Mouse (Mus musculus): ENCODE data around the gene C330021F23Rik. TPM values are rescaled to one million over a fixed set of nuclear protein-coding genes. Genes with fewer than 3 reads are reported as not detected.

The C330021F23Rik gene
- polyA plus RNA-seq, 1 experiment from 2014 or later, result 0.74 TPM

DNA sequence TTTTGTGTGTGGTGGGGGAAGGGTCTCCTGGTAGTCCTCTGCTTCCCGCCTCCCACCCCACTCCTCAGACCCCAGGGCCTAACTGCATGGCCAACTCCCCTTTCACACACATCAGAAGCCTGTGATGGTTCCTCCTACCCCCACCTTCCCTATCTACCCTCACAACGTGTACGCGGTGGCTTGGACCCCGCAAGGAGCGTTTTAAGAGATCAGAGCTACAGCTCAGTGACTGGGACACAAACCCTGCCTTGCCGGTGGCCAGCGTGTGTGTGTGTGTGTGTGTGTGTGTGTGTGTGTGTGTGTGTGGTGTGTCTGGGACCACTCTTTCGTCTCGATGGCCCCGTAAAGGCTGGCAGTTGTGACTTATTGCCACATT lies 20.5 kb downstream of the C330021F23Rik start:
- Histone ChIP-seq H3K4me1 (replicated peaks) (peaks cover 11% of the 10 kb centered on the region; the same call in 1 of the 2 replicates), H3K4me2 (peak overlapping the region; percentile 91), H3K9me3 (no peaks in the 10 kb centered on the region), H3K9ac (replicated peaks) (peak overlapping the region; percentile 71), H3K27me3 (peaks cover 16% of the 10 kb centered on the region), H3K4me3 (replicated peaks) (peak overlapping the region; percentile 76), H3K27ac (peak overlapping the region; percentile 53; the same call in 1 of the 2 replicates), H3K36me3 (no peaks in the 10 kb centered on the region)
- WGBS, result under 1% methylated on average over 8 of the region's 11 CpGs
- peak; percentile 44 for ATAC-seq (ENCODE audit: insufficient number of reproducible peaks, insufficient read depth, low FRiP score, low TSS enrichment, low read depth)

DNA sequence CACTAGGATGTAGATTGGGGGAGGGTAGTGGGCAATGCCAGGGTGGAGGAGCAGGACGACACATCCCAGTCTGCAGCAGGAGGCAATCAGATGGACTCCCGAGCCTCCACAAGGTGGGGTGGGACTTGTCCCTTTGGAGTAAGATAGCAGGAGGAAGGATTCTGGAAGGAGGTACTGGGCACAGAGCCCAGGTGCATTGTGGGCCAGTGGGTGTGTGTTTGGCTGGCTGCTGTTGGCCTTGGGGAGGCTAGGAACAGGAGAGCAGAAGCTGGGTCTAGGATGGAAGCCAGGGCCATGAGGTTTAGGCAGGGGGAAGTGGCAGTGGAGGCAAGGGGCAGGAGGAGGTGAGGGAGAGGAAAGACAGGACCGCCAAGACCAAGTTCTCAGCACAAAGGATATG lies 25.7 kb downstream of the C330021F23Rik start:
- no peaks in the 10 kb centered on the region for H3K27me3 ChIP-seq
- WGBS, result 65% methylated on average over 3 of the region's 3 CpGs
- no peak overlapping the region for H3K27ac ChIP-seq
- no peak overlapping the region for H3K9ac ChIP-seq (replicated peaks)
- no peak overlapping the region for H3K4me3 ChIP-seq (replicated peaks)
- no peak overlapping the region for H3K4me2 ChIP-seq
- no peak for ATAC-seq (ENCODE audit: insufficient number of reproducible peaks, insufficient read depth, low FRiP score, low TSS enrichment, low read depth)
- peaks cover 4% of the 10 kb centered on the region; the same call in 1 of the 2 replicates for H3K4me1 ChIP-seq (replicated peaks)
- peaks cover 1% of the 10 kb centered on the region; the same call in 1 of the 2 replicates for H3K36me3 ChIP-seq
- H3K9me3 ChIP-seq, result no peaks in the 10 kb centered on the region

DNA sequence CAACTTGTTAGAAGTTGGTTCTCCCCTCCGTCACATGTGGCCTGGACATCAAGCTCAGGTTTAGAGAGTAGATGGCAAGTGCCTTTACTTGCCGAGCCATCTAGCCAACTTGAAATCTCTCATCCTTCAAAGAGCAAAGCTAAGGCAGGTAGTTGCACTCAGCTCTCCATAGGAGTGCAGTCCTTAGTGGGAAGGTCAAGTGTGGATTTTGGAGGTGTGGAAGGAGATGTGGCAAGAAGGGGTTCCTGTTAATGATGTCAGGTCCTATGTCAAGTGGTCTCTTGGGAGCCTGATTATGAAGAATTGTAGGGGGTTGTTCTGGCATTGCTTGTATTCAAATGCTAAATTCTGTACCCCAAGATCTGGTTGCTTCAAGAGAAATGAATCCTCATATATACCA lies 26.7 kb downstream of the C330021F23Rik start:
- no peak for ATAC-seq (ENCODE audit: insufficient number of reproducible peaks, insufficient read depth, low FRiP score, low TSS enrichment, low read depth)
- WGBS, result 87% methylated on average over 2 of the region's 2 CpGs
- Histone ChIP-seq H3K4me2 (no peak overlapping the region), H3K27me3 (no peaks in the 10 kb centered on the region), H3K9ac (replicated peaks) (no peak overlapping the region), H3K4me3 (replicated peaks) (no peak overlapping the region), H3K36me3 (peaks cover 10% of the 10 kb centered on the region), H3K4me1 (replicated peaks) (no peaks in the 10 kb centered on the region), H3K9me3 (no peaks in the 10 kb centered on the region), H3K27ac (no peak overlapping the region)

DNA sequence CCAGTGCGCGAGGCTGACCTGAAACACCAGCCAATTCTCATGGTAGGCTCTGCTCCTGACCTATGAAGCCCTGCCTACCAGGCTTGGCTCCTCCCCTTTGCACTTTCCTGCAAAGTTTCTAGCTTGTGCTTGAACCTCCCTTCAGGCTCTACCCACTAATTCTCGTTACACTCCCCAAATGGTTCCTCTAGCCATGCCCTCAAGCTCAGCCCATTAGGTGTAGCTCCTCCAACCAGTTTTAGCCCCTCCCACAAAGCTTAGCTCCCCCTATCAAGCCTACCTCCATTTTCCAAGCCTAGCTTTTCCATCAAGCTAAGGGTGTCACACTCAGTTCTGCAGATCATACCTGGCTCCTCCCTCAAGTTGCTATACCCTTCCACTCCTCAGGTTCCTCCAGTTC lies 30.3 kb downstream of the C330021F23Rik start:
- no peak overlapping the region for H3K4me3 ChIP-seq (replicated peaks)
- H3K4me2 ChIP-seq, result no peak overlapping the region
- no peaks in the 10 kb centered on the region for H3K9me3 ChIP-seq
- ATAC-seq (ENCODE audit: insufficient number of reproducible peaks, insufficient read depth, low FRiP score, low TSS enrichment, low read depth), result no peak
- H3K36me3 ChIP-seq, result peaks cover 33% of the 10 kb centered on the region
- H3K9ac ChIP-seq (replicated peaks), result no peak overlapping the region
- no peak overlapping the region for H3K27ac ChIP-seq
- no peaks in the 10 kb centered on the region for H3K4me1 ChIP-seq (replicated peaks)
- H3K27me3 ChIP-seq, result no peaks in the 10 kb centered on the region
- WGBS, result 67% methylated on average over 3 of the region's 3 CpGs

DNA sequence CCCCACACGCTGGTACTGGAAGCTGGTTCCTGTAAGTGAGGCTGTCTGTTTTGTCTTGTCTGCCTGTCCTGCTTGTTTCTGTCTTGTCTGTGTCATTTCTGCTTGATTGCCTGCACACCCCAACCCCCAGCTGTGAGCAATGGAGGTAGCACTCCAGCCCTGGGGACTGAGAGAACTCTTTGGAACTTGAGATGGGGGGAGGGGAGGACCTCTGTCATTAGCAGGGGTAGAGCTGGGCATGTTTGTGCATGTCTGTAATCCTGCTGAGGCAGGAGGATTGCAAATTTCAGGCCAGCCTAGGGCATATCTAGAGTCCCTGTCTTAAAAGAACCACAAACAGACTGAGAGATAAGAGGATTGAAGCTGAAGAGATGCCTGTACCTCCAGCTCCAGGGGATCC lies 31.4 kb downstream of the C330021F23Rik start:
- no peaks in the 10 kb centered on the region for H3K27me3 ChIP-seq
- H3K9me3 ChIP-seq, result no peaks in the 10 kb centered on the region
- H3K4me1 ChIP-seq (replicated peaks), result no peaks in the 10 kb centered on the region
- H3K9ac ChIP-seq (replicated peaks), result no peak overlapping the region
- H3K36me3 ChIP-seq, result peaks cover 45% of the 10 kb centered on the region
- H3K27ac ChIP-seq, result no peak overlapping the region
- H3K4me3 ChIP-seq (replicated peaks), result no peak overlapping the region
- no peak for ATAC-seq (ENCODE audit: insufficient number of reproducible peaks, insufficient read depth, low FRiP score, low TSS enrichment, low read depth)
- H3K4me2 ChIP-seq, result no peak overlapping the region
- 65% methylated on average over 1 of the region's 1 CpGs for WGBS

DNA sequence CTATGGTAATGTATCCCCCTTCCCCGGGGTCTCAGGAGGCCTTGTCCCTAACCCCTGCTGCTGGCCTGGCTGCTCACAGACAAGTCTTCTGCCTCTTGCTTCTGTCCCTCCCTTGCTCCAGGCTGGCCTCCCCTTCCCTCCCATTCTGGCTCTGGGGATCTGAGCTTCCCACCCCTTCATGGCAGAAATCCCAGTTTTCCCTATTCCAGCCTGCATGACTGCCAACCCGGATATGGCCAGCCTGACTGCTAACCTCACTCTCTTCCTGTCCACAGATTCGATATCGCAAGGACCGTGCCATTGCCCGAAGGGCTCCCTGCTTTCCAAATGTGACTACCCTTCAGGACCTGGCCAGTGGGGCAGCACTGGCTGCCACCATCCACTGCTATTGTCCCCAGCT lies 32.6 kb downstream of the C330021F23Rik start:
- Histone ChIP-seq H3K27me3 (no peaks in the 10 kb centered on the region), H3K9ac (replicated peaks) (no peak overlapping the region), H3K36me3 (peaks cover 57% of the 10 kb centered on the region), H3K9me3 (no peaks in the 10 kb centered on the region), H3K4me2 (no peak overlapping the region), H3K4me1 (replicated peaks) (no peaks in the 10 kb centered on the region), H3K4me3 (replicated peaks) (no peak overlapping the region), H3K27ac (no peak overlapping the region)
- WGBS, result 91% methylated on average over 6 of the region's 6 CpGs
- no peak for ATAC-seq (ENCODE audit: insufficient number of reproducible peaks, insufficient read depth, low FRiP score, low TSS enrichment, low read depth)

DNA sequence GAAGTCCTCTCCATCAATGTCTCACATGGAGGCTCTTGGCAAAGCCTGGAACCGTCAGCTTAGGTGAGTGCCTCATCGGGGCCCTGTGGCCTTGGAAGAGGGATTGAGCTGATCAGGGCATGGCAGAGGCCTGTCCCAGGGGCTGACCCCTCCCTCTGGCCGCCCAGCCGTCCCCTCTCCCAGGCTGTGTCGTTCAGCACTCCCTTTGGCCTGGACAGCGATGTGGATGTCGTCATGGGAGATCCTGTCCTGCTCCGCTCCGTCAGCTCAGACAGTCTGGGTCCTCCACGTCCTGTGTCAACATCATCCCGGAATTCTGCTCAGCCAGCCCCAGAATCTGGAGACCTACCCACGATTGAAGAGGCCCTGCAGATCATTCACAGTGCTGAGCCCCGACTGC lies 35.6 kb downstream of the C330021F23Rik start:
- no peak overlapping the region for H3K27ac ChIP-seq
- no peak overlapping the region for H3K4me3 ChIP-seq (replicated peaks)
- H3K9me3 ChIP-seq, result no peaks in the 10 kb centered on the region
- H3K27me3 ChIP-seq, result no peaks in the 10 kb centered on the region
- H3K4me1 ChIP-seq (replicated peaks), result no peaks in the 10 kb centered on the region
- H3K9ac ChIP-seq (replicated peaks), result no peak overlapping the region
- 77% methylated on average over 13 of the region's 13 CpGs for WGBS
- ATAC-seq (ENCODE audit: insufficient number of reproducible peaks, insufficient read depth, low FRiP score, low TSS enrichment, low read depth), result no peak
- no peak overlapping the region for H3K4me2 ChIP-seq
- peaks cover 86% of the 10 kb centered on the region for H3K36me3 ChIP-seq

DNA sequence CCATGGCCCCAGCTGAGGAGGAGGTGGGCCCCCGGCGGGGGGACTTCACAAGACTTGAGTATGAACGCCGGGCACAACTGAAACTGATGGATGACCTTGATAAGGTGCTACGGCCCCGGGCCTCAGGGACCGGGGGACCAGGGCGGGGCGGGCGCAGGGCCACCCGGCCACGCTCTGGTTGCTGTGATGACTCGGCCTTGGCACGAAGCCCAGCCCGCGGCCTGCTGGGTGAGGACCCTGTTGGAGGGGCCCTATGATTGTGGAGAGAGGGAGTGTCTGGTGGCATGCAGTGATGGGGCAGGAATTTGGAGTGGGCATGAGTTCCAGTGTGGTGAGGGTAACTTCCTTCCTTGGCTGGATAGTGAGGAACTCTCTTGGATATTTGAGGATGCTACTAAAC lies 38.8 kb downstream of the C330021F23Rik start:
- H3K9ac ChIP-seq (replicated peaks), result no peak overlapping the region
- H3K4me2 ChIP-seq, result no peak overlapping the region
- ATAC-seq (ENCODE audit: insufficient number of reproducible peaks, insufficient read depth, low FRiP score, low TSS enrichment, low read depth), result no peak
- peaks cover 91% of the 10 kb centered on the region for H3K36me3 ChIP-seq
- WGBS, result 88% methylated on average over 16 of the region's 16 CpGs
- H3K27me3 ChIP-seq, result no peaks in the 10 kb centered on the region
- no peak overlapping the region for H3K27ac ChIP-seq
- no peaks in the 10 kb centered on the region for H3K9me3 ChIP-seq
- no peak overlapping the region for H3K4me3 ChIP-seq (replicated peaks)
- H3K4me1 ChIP-seq (replicated peaks), result no peaks in the 10 kb centered on the region

DNA sequence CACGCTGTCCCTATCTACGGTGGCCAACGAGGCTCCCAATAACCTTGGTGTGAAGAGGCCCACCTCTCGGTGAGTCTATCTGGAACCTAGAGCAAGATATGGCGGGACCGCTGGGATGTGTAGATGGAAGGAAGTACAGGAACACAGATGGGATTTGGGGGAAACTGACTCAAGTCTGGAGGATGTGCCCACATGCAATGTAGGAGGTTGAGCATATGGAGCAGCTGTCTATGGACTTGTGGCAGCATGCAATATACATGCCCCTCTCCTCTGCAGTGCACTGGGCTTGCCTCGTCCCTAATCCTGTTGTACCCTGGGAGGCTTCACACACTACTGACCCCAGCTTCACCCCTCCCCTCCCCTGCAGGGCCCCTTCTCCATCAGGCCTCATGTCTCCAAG lies 40.0 kb downstream of the C330021F23Rik start:
- no peak overlapping the region for H3K27ac ChIP-seq
- no peak overlapping the region for H3K4me2 ChIP-seq
- no peak for ATAC-seq (ENCODE audit: insufficient number of reproducible peaks, insufficient read depth, low FRiP score, low TSS enrichment, low read depth)
- no peak overlapping the region for H3K4me3 ChIP-seq (replicated peaks)
- H3K27me3 ChIP-seq, result no peaks in the 10 kb centered on the region
- H3K36me3 ChIP-seq, result peaks cover 99% of the 10 kb centered on the region
- no peak overlapping the region for H3K9ac ChIP-seq (replicated peaks)
- WGBS, result 94% methylated on average over 7 of the region's 7 CpGs
- H3K9me3 ChIP-seq, result no peaks in the 10 kb centered on the region
- H3K4me1 ChIP-seq (replicated peaks), result no peaks in the 10 kb centered on the region

DNA sequence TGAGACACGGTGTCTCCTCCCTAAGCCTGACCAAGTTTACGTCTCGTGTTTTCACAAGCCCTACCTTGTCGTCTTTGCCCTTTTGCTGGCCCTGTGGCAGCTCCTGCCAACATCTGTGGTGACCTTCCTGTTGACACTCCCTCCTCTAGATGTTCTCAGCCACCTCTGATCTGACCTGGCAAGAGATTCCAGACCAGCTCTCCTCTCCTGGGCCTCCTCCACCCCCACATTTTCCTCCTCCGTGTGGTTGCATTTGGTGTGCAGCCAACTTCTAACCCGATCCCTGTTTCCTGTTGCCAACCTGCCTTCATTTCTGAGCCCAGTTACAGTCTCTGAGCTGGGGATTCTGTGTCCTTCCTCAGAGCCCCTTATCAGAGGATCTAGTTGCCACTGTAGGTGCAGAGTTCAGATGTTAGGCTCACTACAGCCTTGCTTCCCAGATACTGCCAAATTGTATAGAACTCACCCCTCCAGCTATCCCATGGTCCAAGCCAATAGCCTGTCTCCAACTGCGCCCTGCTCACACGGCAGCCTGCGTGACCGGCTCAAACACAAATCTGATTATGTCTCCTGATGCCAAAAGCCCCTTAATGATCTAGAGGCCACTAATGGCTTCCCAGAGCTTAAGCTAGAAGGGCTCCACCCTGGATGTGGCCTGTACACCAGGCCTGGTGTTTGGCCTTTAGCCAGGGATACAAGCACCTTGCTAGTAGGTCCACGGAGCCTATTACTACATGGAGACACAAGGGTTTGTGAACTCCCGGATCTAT lies 41.4 kb downstream of the C330021F23Rik start:
- Histone ChIP-seq H3K27ac (no peak overlapping the region), H3K36me3 (peaks cover 100% of the 10 kb centered on the region), H3K4me3 (replicated peaks) (no peak overlapping the region), H3K9ac (replicated peaks) (no peak overlapping the region), H3K27me3 (no peaks in the 10 kb centered on the region), H3K4me1 (replicated peaks) (no peaks in the 10 kb centered on the region), H3K4me2 (no peak overlapping the region), H3K9me3 (no peaks in the 10 kb centered on the region)
- 87% methylated on average over 12 of the region's 12 CpGs for WGBS
- no peak for ATAC-seq (ENCODE audit: insufficient number of reproducible peaks, insufficient read depth, low FRiP score, low TSS enrichment, low read depth)

DNA sequence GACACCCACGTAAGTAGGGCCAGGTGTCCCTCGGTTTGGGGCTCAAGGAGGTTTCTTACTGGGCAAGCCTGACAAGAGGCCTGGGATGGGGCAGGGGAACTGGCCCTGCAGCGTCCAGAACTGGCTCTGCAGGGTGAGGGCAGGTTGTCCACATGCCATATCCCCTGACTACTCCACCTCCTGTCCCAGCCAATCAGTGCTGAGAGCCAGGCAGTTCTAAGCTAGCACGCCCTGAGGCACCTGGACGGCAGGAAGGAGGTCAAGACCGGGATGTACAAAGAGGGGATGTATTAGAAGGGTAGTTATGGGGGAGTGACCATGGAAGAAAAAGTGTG lies 42.0 kb downstream of the C330021F23Rik start:
- no peak overlapping the region for H3K4me2 ChIP-seq
- H3K4me3 ChIP-seq (replicated peaks), result no peak overlapping the region
- ATAC-seq (ENCODE audit: insufficient number of reproducible peaks, insufficient read depth, low FRiP score, low TSS enrichment, low read depth), result no peak
- peaks cover 100% of the 10 kb centered on the region for H3K36me3 ChIP-seq
- no peaks in the 10 kb centered on the region for H3K4me1 ChIP-seq (replicated peaks)
- H3K27ac ChIP-seq, result no peak overlapping the region
- H3K9ac ChIP-seq (replicated peaks), result no peak overlapping the region
- WGBS, result 86% methylated on average over 6 of the region's 6 CpGs
- H3K27me3 ChIP-seq, result no peaks in the 10 kb centered on the region
- H3K9me3 ChIP-seq, result no peaks in the 10 kb centered on the region
